Mouse (Mus musculus) small intestine, adult 2 months (tissue): ENCODE data around the gene Fcho2. TPM values are rescaled to one million over a fixed set of nuclear protein-coding genes. Genes with fewer than 3 reads are reported as not detected.

Experiments used
- H3K27ac ChIP-seq: fragments of 200-500 bp; 2 replicates; pipeline ENCODE4 v1.5.1; 2012; ENCODE audit warnings: low read depth, low read length, control low read depth, inconsistent platforms; ENCODE audit not compliant: insufficient read depth
- H3K27me3 ChIP-seq: fragments of 200-500 bp; 2 replicates; pipeline ENCODE4 v1.6.1; 2012; ENCODE audit warnings: mild to moderate bottlenecking, moderate library complexity, low read length, inconsistent platforms; ENCODE audit not compliant: control insufficient read depth, insufficient read depth
- H3K36me3 ChIP-seq: fragments of 200-500 bp; 2 replicates; pipeline ENCODE4 v1.6.1; 2012; ENCODE audit warnings: mild to moderate bottlenecking, low read length, control low read depth, inconsistent platforms; ENCODE audit not compliant: control insufficient read depth, insufficient read depth
- H3K4me1 ChIP-seq: fragments of 200-500 bp; 2 replicates; pipeline ENCODE4 v1.6.1; 2012; ENCODE audit warnings: low read length, inconsistent platforms, mixed read lengths; ENCODE audit not compliant: control insufficient read depth, insufficient read depth, insufficient read length
- H3K4me3 ChIP-seq: fragments of 200-500 bp; 2 replicates; pipeline ENCODE4 v1.5.1; 2012; ENCODE audit warnings: low read depth, mild to moderate bottlenecking, control low read depth, inconsistent platforms, low read length, moderate library complexity
- CTCF ChIP-seq: fragments of 200-500 bp; IDR thresholded peaks from 2 replicates; pipeline ENCODE4 v1.5.1; 2012; ENCODE audit warnings: low read depth, mild to moderate bottlenecking, control low read depth, inconsistent platforms, low read length, moderate library complexity, mixed read lengths; ENCODE audit not compliant: insufficient replicate concordance, insufficient read length; ENCODE audit errors: extremely low read depth
- POLR2A ChIP-seq: fragments of 200-500 bp; IDR thresholded peaks from 2 replicates; pipeline ENCODE4 v1.6.1; 2012; ENCODE audit warnings: low read depth, mild to moderate bottlenecking, control low read depth, inconsistent platforms, low read length, moderate library complexity
- WGBS: fragments of 180-500 bp; shearing (Covaris S2); methylation state at CpG from one replicate; pipeline ENCODE4 v1.1.7; 2018; 5-methylcytosine and 5-hydroxymethylcytosine counted together
- polyA plus RNA-seq: library from polyadenylated mRNA; depleted of rRNA; stranded (reverse); fragments of >200 nt; gene quantifications from 2 replicates; pipeline ENCODE4 v1.2.3, GENCODE M21; 2012

Fcho2 gene
- polyA plus RNA-seq, 1 experiment, result 8.5 TPM

- TF ChIP-seq CTCF, result no peak
- TF ChIP-seq POLR2A, result no peak
- Histone ChIP-seq H3K4me1 (no peaks in the 10 kb centered on the region), H3K36me3 (no peaks in the 10 kb centered on the region), H3K27ac (no peak overlapping the region), H3K27me3 (no peaks in the 10 kb centered on the region), H3K4me3 (no peak overlapping the region)
- 23% methylated on average over 6 of the region's 6 CpGs for WGBS
Observed at GRCm38 (mm10) chr13:98715443-98715990, 99.7 kb downstream of the Fcho2 start.

DNA sequence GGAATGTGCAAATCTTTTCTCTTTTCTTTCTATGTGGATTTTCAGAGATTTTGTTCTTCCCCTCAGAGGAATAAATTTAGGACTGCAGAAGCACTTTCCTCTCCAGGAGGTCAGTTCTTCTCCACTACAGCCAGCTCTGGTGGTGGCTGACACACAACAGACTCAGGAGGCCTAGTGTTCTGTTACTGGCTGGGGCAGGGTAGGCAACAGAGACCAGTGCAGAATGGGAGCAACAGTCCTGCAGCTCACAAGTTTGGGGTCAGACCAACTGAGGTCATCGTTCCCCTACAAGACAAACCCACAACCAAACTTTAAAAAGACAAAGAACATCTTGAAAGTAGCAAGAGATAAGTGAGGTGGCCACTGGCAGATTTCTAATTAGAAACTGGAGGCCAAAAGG lies 104.6 kb downstream of the Fcho2 start:
- H3K27me3 ChIP-seq, result no peaks in the 10 kb centered on the region
- no peak for TF ChIP-seq CTCF
- no peak for TF ChIP-seq POLR2A
- no peak overlapping the region for H3K27ac ChIP-seq
- H3K4me1 ChIP-seq, result no peaks in the 10 kb centered on the region
- H3K36me3 ChIP-seq, result no peaks in the 10 kb centered on the region
- 94% methylated on average over 1 of the region's 1 CpGs for whole genome bisulfite sequencing
- H3K4me3 ChIP-seq, result no peak overlapping the region

- TF ChIP-seq CTCF (no peak), POLR2A (no peak)
- H3K4me3 ChIP-seq, result no peak overlapping the region
- WGBS, result 81% methylated on average over 8 of the region's 8 CpGs
- H3K27ac ChIP-seq, result no peak overlapping the region
- H3K27me3 ChIP-seq, result no peaks in the 10 kb centered on the region
- no peaks in the 10 kb centered on the region for H3K36me3 ChIP-seq
- no peaks in the 10 kb centered on the region for H3K4me1 ChIP-seq
Observed at GRCm38 (mm10) chr13:98710236-98710635, 105.0 kb downstream of the Fcho2 start.

- WGBS, result 78% methylated on average over 4 of the region's 4 CpGs
- H3K27me3 ChIP-seq, result no peaks in the 10 kb centered on the region
- H3K4me3 ChIP-seq, result no peak overlapping the region
- H3K36me3 ChIP-seq, result no peaks in the 10 kb centered on the region
- peaks cover 4% of the 10 kb centered on the region for H3K4me1 ChIP-seq
- TF ChIP-seq POLR2A, result no peak
- TF ChIP-seq CTCF, result no peak
- H3K27ac ChIP-seq, result no peak overlapping the region
Observed at GRCm38 (mm10) chr13:98705501-98705900, 109.7 kb downstream of the Fcho2 start.

- Histone ChIP-seq H3K27ac (no peak overlapping the region), H3K4me3 (no peak overlapping the region), H3K27me3 (no peaks in the 10 kb centered on the region), H3K4me1 (peaks cover 14% of the 10 kb centered on the region), H3K36me3 (no peaks in the 10 kb centered on the region)
- no peak for TF ChIP-seq POLR2A
- whole genome bisulfite sequencing, result 73% methylated on average over 8 of the region's 8 CpGs
Observed at GRCm38 (mm10) chr13:98703786-98704185, 111.5 kb downstream of the Fcho2 start.

DNA sequence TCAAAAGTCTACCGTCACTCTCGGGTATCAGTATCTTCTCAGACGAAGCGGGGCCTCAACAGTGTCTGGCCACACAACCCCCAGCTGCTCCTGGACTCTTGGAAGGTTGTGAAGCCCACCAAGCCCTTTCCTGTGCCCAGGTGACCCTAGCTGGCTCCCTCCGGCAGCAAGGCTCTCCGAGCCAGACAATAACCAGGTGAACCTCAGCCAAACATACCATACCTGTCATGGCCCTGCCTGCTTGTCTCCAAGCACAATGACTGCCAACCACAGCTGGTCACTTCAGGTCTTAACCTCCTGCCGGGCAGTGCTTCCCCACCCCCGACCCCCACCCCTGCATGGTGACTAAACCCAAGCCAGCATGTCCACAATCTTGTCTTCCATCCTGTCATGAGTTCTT lies 112.9 kb downstream of the Fcho2 start:
- TF ChIP-seq POLR2A (no peak), CTCF (no peak)
- 95% methylated on average over 8 of the region's 8 CpGs for WGBS
- Histone ChIP-seq H3K4me3 (no peak overlapping the region), H3K4me1 (peaks cover 17% of the 10 kb centered on the region), H3K27ac (no peak overlapping the region), H3K27me3 (no peaks in the 10 kb centered on the region), H3K36me3 (no peaks in the 10 kb centered on the region)

GRCm38 (mm10) chr13:98701309-98701675 lies 114.0 kb downstream of the Fcho2 start:
- TF ChIP-seq POLR2A, result no peak
- no peak for TF ChIP-seq CTCF
- Histone ChIP-seq H3K27ac (peak overlapping the region; percentile 4; the same call in 1 of the 2 replicates), H3K4me1 (peaks cover 20% of the 10 kb centered on the region), H3K27me3 (no peaks in the 10 kb centered on the region), H3K4me3 (no peak overlapping the region), H3K36me3 (no peaks in the 10 kb centered on the region)
- WGBS, result 49% methylated on average over 5 of the region's 5 CpGs
